Mouse (Mus musculus) frontal cortex, postnatal 10 days (tissue): ENCODE measurements at regions not wholly inside any gene's neighbourhood (a gene's known extent, or its start where the extent isn't known, plus 50 kb on each side); places are given as distances from the start of the nearest gene placed in this dataset.

ENCODE experiments used
- DNase-seq, 2 experiments: peaks; one replicate each; pipeline ENCODE4 v3.0.0; 2022; ENCODE audit warnings: low spot score in 2 of 2, mixed read lengths in 1 of 2

- no peak for DNase-seq
Observed at GRCm38 (mm10) chr16:50092780-50093179, 292.4 kb downstream of the Cd47 start.

- DNase-seq = no peak
Observed at GRCm38 (mm10) chr16:50095858-50096551, 295.7 kb downstream of the Cd47 start.

- DNase-seq = no peak
Observed at GRCm38 (mm10) chr16:50096563-50096962, 296.2 kb downstream of the Cd47 start.

GRCm38 (mm10) chr16:50103340-50103739 lies 303.0 kb downstream of the Cd47 start:
- no peak for DNase-seq

- no peak for DNase-seq
Observed at GRCm38 (mm10) chr16:50118150-50118549, 314.0 kb downstream of the Bbx start.

- DNase-seq = no peak
Observed at GRCm38 (mm10) chr16:50122460-50122859, 309.7 kb downstream of the Bbx start.

- DNase-seq = no peak
Observed at GRCm38 (mm10) chr16:50124646-50125045, 307.5 kb downstream of the Bbx start.

GRCm38 (mm10) chr16:50125564-50125963 lies 306.6 kb downstream of the Bbx start:
- DNase-seq = no peak

- no peak for DNase-seq
Observed at GRCm38 (mm10) chr16:50131406-50131805, 300.8 kb downstream of the Bbx start.
